Mouse (Mus musculus) midbrain, embryonic 12.5 days (tissue): ENCODE results near the gene Meiob. TPM values are rescaled to one million over a fixed set of nuclear protein-coding genes. Genes with fewer than 3 reads are reported as not detected.

ENCODE experiments used
- ATAC-seq: fragments of 200-750 bp; cut with Nextera tagmentation; 2 replicates; pipeline ENCODE4 v1.8.0; 2017; ENCODE audit warnings: low read depth, moderate TSS enrichment, moderate library complexity; ENCODE audit not compliant: low FRiP score
- H3K27ac ChIP-seq: fragments of 300-500 bp; sonication (generic); replicated peaks from 2 replicates; pipeline ENCODE4 v1.5.1; 2016; ENCODE audit warnings: mild to moderate bottlenecking
- H3K27me3 ChIP-seq: fragments of 300-500 bp; sonication (generic); 2 replicates; pipeline ENCODE4 v1.6.1; 2016; ENCODE audit warnings: mild to moderate bottlenecking
- H3K36me3 ChIP-seq: fragments of 300-500 bp; sonication (generic); 2 replicates; pipeline ENCODE4 v1.6.1; 2016
- H3K4me1 ChIP-seq: fragments of 300-500 bp; sonication (generic); 2 replicates; pipeline ENCODE4 v1.6.1; 2016
- H3K4me2 ChIP-seq: fragments of 300-500 bp; sonication (generic); replicated peaks from 2 replicates; pipeline ENCODE4 v1.6.1; 2016; ENCODE audit warnings: mild to moderate bottlenecking, moderate library complexity
- H3K4me3 ChIP-seq: fragments of 300-500 bp; sonication (generic); 2 replicates; pipeline ENCODE4 v1.5.1; 2016; ENCODE audit warnings: mild to moderate bottlenecking
- H3K9ac ChIP-seq: fragments of 300-500 bp; sonication (generic); replicated peaks from 2 replicates; pipeline ENCODE4 v1.6.1; 2016; ENCODE audit warnings: mild to moderate bottlenecking, moderate library complexity
- H3K9me3 ChIP-seq: fragments of 300-500 bp; sonication (generic); 2 replicates; pipeline ENCODE4 v1.6.1; 2016; ENCODE audit warnings: mild to moderate bottlenecking
- WGBS: fragments of 180-500 bp; shearing (Covaris S2); methylation state at CpG from one replicate; pipeline ENCODE4 v1.1.7; 2016; 5-methylcytosine and 5-hydroxymethylcytosine counted together
- polyA plus RNA-seq: library from polyadenylated mRNA; unstranded; fragments of >200 nt; fragmentation: Nextera tagmentation; extraction: Ambion mirVana; gene quantifications from 2 replicates; pipeline ENCODE4 v1.2.1, GENCODE M21; 2016

Gene Meiob
- not detected in 2 replicates for polyA plus RNA-seq

DNA sequence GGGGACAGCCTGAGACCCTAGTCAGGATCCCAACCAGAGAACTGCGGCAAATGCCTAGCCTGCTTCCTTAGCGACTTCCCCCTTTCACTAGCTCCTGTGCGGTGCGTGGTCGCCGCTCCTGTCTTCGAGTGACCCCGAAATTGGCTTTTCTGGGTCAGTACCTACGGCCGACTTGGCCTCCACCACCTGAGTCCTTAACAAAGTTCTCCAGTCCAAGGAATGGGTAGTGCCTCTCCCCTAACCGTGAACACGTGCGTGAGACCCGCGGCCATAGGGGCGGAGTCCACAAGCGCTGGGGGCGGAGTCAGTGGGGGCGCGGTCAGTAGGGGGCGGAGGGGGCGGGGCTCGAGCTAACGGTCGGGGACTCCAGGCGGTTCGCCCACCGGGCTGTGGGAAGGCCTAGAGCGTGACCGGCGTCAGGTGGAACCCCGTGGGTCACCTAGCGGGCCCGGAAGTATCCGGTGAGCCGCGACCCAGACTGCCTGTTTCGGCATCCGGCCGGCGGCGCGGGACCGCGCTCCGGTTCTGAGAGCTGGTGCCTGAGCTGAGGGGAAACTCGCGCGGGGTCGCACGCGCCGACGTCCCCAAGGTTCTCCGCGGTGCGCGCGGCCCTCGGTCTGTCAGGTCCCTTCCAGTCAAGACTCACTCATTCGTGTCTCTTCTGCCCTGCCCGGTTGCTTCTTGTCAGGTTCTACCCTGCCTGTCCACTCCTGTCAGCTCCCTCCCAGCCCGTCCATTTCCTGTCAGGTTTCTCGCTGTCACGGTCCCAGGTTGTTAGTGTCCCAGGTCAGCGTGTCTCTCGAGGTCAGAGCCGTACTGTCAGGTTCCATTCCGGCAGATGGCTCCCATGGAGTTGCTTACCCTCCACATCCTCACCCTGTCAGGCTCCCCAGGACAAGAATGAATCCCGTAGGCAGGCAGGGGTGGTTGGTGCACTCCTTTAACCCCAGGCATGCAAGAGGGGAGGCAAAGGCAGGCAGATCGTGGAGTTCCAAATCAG lies at the start of gene Meiob:
TSS of gene Meiob (plus strand) at position 338 of the 1,000 bp plus-strand sequence.
- under 1% methylated on average over 60 of the region's 71 CpGs for WGBS
- ATAC-seq, result peak; percentile 84
- no peak within 1 kb of the TSS for H3K27ac ChIP-seq
- peak within 1 kb of the TSS; percentile 70 for H3K4me3 ChIP-seq
- H3K36me3 ChIP-seq, result no peaks in the 10 kb centered on the region
- peak within 1 kb of the TSS; percentile 80 for H3K9ac ChIP-seq
- peaks cover 41% of the 10 kb centered on the region for H3K27me3 ChIP-seq
- no peaks in the 10 kb centered on the region for H3K9me3 ChIP-seq
- H3K4me1 ChIP-seq, result peaks cover 9% of the 10 kb centered on the region
- H3K4me2 ChIP-seq, result peak within 1 kb of the TSS; percentile 78

- ATAC-seq, result no peak
- H3K27me3 ChIP-seq, result peaks cover 57% of the 10 kb centered on the region
- WGBS, result 94% methylated on average over 1 of the region's 1 CpGs
- H3K9ac ChIP-seq, result no peak overlapping the region
- no peak overlapping the region for H3K4me2 ChIP-seq
- H3K4me1 ChIP-seq, result peaks cover 10% of the 10 kb centered on the region
- H3K36me3 ChIP-seq, result no peaks in the 10 kb centered on the region
- no peak overlapping the region for H3K4me3 ChIP-seq
- no peaks in the 10 kb centered on the region for H3K9me3 ChIP-seq
- no peak overlapping the region for H3K27ac ChIP-seq
Observed at GRCm38 (mm10) chr17:24757394-24757793, 46.7 kb upstream of the Meiob start.

- no peaks in the 10 kb centered on the region for H3K9me3 ChIP-seq
- H3K27ac ChIP-seq, result no peak overlapping the region
- WGBS, result 59% methylated on average over 5 of the region's 5 CpGs
- H3K4me3 ChIP-seq, result no peak overlapping the region
- H3K9ac ChIP-seq, result no peak overlapping the region
- H3K4me1 ChIP-seq, result no peaks in the 10 kb centered on the region
- no peak overlapping the region for H3K4me2 ChIP-seq
- ATAC-seq, result no peak
- peaks cover 20% of the 10 kb centered on the region for H3K27me3 ChIP-seq
- no peaks in the 10 kb centered on the region for H3K36me3 ChIP-seq
Observed at GRCm38 (mm10) chr17:24761121-24761520, 43.0 kb upstream of the Meiob start.

GRCm38 (mm10) chr17:24765016-24765905 lies 38.8 kb upstream of the Meiob start:
- peaks cover 13% of the 10 kb centered on the region; the same call in 1 of the 2 replicates for H3K27me3 ChIP-seq
- WGBS, result 58% methylated on average over 21 of the region's 22 CpGs
- H3K9me3 ChIP-seq, result no peaks in the 10 kb centered on the region
- no peak for ATAC-seq
- no peak overlapping the region for H3K9ac ChIP-seq
- H3K4me1 ChIP-seq, result 0 out of 2 replicates have a peak, but pooled peaks cover 3% of the 10 kb centered on the region
- H3K4me2 ChIP-seq, result no peak overlapping the region
- no peaks in the 10 kb centered on the region for H3K36me3 ChIP-seq
- no peak overlapping the region for H3K4me3 ChIP-seq
- H3K27ac ChIP-seq, result no peak overlapping the region; the same call in 1 of the 2 replicates

DNA sequence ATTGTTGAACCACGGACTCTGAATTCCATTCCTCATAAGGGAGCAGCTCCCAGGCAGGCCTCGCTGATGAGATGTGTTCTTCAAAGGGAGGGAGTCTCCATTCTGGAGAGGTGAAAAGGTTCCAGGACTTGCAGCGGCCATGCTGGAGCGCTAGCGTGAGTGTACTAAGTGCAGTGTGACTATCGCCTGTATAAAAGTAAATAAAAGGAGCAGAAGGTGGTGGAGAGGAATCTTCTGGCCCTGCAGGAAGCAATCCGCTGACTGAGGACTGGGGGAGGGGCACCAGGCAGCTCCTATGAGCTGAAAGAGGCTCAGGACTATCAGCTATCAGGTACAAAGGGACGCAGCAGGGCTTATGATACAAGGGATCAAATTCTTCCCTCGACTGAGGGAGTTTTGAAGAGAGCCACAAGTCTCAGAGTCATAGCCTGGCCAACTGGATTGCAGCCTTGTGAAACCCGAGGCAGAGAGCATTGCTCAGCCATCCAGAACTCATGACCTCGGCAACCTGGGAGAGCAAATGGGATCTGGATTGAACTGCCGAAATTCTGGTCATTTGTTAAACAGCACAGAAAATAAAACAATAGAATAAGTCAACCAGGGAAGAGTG lies 37.7 kb upstream of the Meiob start:
- no peak overlapping the region for H3K9ac ChIP-seq
- no peak overlapping the region for H3K4me3 ChIP-seq
- H3K27ac ChIP-seq, result no peak overlapping the region
- H3K9me3 ChIP-seq, result no peaks in the 10 kb centered on the region
- H3K36me3 ChIP-seq, result no peaks in the 10 kb centered on the region
- H3K4me2 ChIP-seq, result no peak overlapping the region
- 0 out of 2 replicates have a peak, but pooled peaks cover 3% of the 10 kb centered on the region for H3K4me1 ChIP-seq
- ATAC-seq, result no peak
- 24% methylated on average over 12 of the region's 12 CpGs for WGBS
- H3K27me3 ChIP-seq, result peaks cover 9% of the 10 kb centered on the region; the same call in 1 of the 2 replicates

DNA sequence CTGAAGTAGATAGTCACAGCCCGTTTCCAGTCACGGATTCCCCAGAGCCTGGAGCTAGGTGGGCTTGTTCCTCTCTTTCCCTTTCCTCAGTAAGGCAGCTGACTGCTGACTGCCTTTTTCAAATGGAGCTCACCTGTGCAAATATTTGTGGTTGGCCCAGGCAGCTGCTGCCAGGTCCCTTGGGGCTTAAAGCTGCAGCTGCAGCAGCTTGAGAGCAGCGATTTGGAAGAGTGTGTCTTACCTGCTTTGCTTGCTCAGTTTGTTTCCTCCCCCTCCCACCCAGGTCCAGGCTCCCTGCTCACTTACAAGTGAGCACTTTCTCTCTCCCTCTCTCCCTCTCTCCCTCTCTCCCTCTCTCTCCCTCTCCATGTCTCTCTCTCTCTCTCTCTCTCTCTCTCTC lies 34.9 kb upstream of the Meiob start:
- 45% methylated on average over 3 of the region's 3 CpGs for WGBS
- no peak for ATAC-seq

GRCm38 (mm10) chr17:24773241-24773640 lies 30.8 kb upstream of the Meiob start:
- ATAC-seq, result no peak
- no peak overlapping the region for H3K27ac ChIP-seq
- peaks cover 4% of the 10 kb centered on the region; the same call in 1 of the 2 replicates for H3K27me3 ChIP-seq
- WGBS, result 77% methylated on average over 5 of the region's 5 CpGs
- H3K9me3 ChIP-seq, result no peaks in the 10 kb centered on the region
- H3K4me1 ChIP-seq, result no peaks in the 10 kb centered on the region
- no peak overlapping the region for H3K4me3 ChIP-seq
- H3K9ac ChIP-seq, result no peak overlapping the region
- no peaks in the 10 kb centered on the region for H3K36me3 ChIP-seq
- H3K4me2 ChIP-seq, result no peak overlapping the region

More for the DNA sequence above, 34.9 kb upstream of the Meiob start:
- Histone ChIP-seq H3K36me3 (no peaks in the 10 kb centered on the region), H3K4me1 (0 out of 2 replicates have a peak, but pooled peaks cover 3% of the 10 kb centered on the region), H3K9ac (no peak overlapping the region), H3K4me2 (no peak overlapping the region), H3K27ac (no peak overlapping the region), H3K9me3 (no peaks in the 10 kb centered on the region), H3K4me3 (no peak overlapping the region), H3K27me3 (peaks cover 7% of the 10 kb centered on the region; the same call in 1 of the 2 replicates)

- H3K9ac ChIP-seq, result no peak overlapping the region
- no peaks in the 10 kb centered on the region for H3K4me1 ChIP-seq
- no peaks in the 10 kb centered on the region for H3K36me3 ChIP-seq
- no peaks in the 10 kb centered on the region for H3K9me3 ChIP-seq
- no peak overlapping the region for H3K4me2 ChIP-seq
- H3K27me3 ChIP-seq, result no peaks in the 10 kb centered on the region
- 80% methylated on average over 8 of the region's 8 CpGs for WGBS
- no peak overlapping the region for H3K4me3 ChIP-seq
- no peak overlapping the region for H3K27ac ChIP-seq
- ATAC-seq, result no peak
Observed at GRCm38 (mm10) chr17:24775173-24775572, 28.9 kb upstream of the Meiob start.

DNA sequence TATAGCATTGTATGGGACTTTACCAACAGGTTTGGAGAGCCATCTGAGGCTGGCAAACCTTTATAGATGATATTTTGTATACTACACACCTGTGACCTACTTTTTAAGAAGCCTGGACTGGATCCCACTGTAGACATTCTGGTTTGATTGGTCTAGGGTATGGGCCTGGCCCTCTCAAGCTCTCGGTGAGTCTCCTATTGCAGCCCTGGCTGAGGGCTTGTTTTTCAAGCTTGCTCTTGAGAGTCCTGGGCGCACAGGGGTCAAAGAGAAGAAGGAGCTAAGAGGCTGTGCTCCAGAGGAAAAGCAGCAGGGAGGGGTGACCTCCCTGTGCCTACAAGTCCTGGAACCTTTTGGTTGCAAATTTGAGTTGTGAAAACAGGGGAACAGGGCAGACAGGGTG lies 27.0 kb upstream of the Meiob start:
- H3K4me2 ChIP-seq, result no peak overlapping the region
- WGBS, result 78% methylated on average over 2 of the region's 2 CpGs
- H3K9me3 ChIP-seq, result no peaks in the 10 kb centered on the region
- no peak overlapping the region for H3K4me3 ChIP-seq
- ATAC-seq, result no peak
- no peak overlapping the region for H3K9ac ChIP-seq
- no peaks in the 10 kb centered on the region for H3K36me3 ChIP-seq
- no peak overlapping the region for H3K27ac ChIP-seq
- H3K4me1 ChIP-seq, result no peaks in the 10 kb centered on the region
- H3K27me3 ChIP-seq, result no peaks in the 10 kb centered on the region

DNA sequence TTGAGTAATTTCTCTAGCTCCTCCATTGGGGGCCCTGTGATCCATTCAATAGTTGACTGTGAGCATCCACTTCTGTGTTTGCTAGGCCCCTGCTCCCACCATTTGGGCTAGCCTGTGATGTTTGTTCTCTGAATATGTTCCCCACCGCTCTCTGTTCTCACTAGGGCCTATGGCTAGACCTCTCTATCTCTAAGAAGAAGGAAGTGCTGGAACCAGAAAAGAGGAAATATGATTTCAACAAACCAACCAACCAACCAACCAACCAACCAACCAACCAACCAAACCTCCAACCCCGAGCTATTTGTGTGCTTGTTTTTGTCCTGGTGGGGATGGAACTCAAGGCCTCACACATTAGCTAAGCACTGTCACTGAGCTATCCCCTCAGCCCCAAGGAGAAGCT lies 23.3 kb upstream of the Meiob start:
- Histone ChIP-seq H3K27ac (no peak overlapping the region), H3K36me3 (no peaks in the 10 kb centered on the region), H3K9me3 (no peaks in the 10 kb centered on the region), H3K4me3 (no peak overlapping the region), H3K27me3 (no peaks in the 10 kb centered on the region), H3K4me2 (no peak overlapping the region), H3K4me1 (no peaks in the 10 kb centered on the region), H3K9ac (no peak overlapping the region)
- no peak for ATAC-seq
- 88% methylated on average over 2 of the region's 2 CpGs for WGBS

- 78% methylated on average over 8 of the region's 8 CpGs for WGBS
- Histone ChIP-seq H3K4me1 (no peaks in the 10 kb centered on the region), H3K4me2 (no peak overlapping the region), H3K9me3 (no peaks in the 10 kb centered on the region), H3K27ac (no peak overlapping the region), H3K9ac (no peak overlapping the region), H3K36me3 (no peaks in the 10 kb centered on the region), H3K4me3 (no peak overlapping the region), H3K27me3 (peaks cover 5% of the 10 kb centered on the region; the same call in 1 of the 2 replicates)
- no peak for ATAC-seq
Observed at GRCm38 (mm10) chr17:24792190-24792589, 11.9 kb upstream of the Meiob start.
